19 mouse cellular contexts compared by ENCODE assay signal in the genomic region with DNA sequence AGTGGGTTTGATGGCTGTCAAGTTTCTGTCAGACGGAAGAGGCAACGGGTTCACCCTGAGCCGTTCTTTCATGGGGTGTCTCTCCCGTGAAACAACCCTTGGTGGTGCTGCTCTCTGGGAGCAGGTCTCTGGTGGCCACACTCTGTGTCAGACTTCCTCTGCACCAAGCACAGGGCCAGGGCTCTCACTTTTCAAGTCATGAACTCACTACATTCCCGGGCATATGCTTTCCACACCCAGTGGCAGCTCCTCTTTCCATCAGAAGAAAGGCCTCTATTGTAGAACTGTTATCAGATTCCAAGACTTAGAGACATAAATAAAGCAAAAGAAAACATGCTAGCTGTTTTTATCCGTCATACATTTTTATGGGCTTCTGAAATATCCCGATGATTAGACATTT.
DNase-seq lines count a peak whose midpoint lies in the region; ATAC-seq and TF ChIP-seq lines count a peak whose summit lies in the region.
"Had no signal": no experiment of that assay in that cellular context is flagged by ENCODE, and none has a peak within 500 bp of the region (broad histone marks: within the 10 kb centered on the region; RNA-seq: fewer than 3 reads in every experiment).

No protein-coding gene starts in this region.

- H3K4me3 ChIP-seq in gastrocnemius, adult 2 months: no peak overlapping the region
- no peak overlapping the region for H3K4me3 ChIP-seq in kidney, embryonic 15.5 days (replicated peaks)
- H3K4me3 ChIP-seq in kidney, adult 2 months (ENCODE audit: insufficient read depth, low read depth, low read length): no peak overlapping the region
- H3K4me3 ChIP-seq in limb, embryonic 13.5 days: no peak overlapping the region
- H3K4me3 ChIP-seq in limb, embryonic 10.5 days: no peak overlapping the region
- no peak overlapping the region for H3K4me3 ChIP-seq in limb, embryonic 14.5 days (replicated peaks; ENCODE audit: low read length)
- H3K4me3 ChIP-seq in intestine, postnatal 0 days (ENCODE audit: low read depth, low read length): no peak overlapping the region
- H3K4me3 ChIP-seq: forebrain, embryonic 13.5 days; hindbrain, embryonic 15.5 days had no signal

- no peaks in the 10 kb centered on the region for H3K9me3 ChIP-seq in kidney, embryonic 15.5 days (replicated peaks)
- no peaks in the 10 kb centered on the region for H3K9me3 ChIP-seq in limb, embryonic 13.5 days
- no peaks in the 10 kb centered on the region for H3K9me3 ChIP-seq in limb, embryonic 10.5 days (replicated peaks)
- H3K9me3 ChIP-seq in limb, embryonic 14.5 days (ENCODE audit: control insufficient read depth, low read length): no peaks in the 10 kb centered on the region
- H3K9me3 ChIP-seq in intestine, postnatal 0 days (ENCODE audit: control insufficient read depth): no peaks in the 10 kb centered on the region
- H3K9me3 ChIP-seq: forebrain, embryonic 13.5 days; hindbrain, embryonic 15.5 days had no signal

- WGBS in kidney, embryonic 15.5 days: 42% methylated on average over 7 of the region's 7 CpGs
- WGBS in kidney, adult 2 months: 55% methylated on average over 7 of the region's 7 CpGs
- WGBS in limb, embryonic 13.5 days: 72% methylated on average over 7 of the region's 7 CpGs
- 89% methylated on average over 7 of the region's 7 CpGs for WGBS in limb, embryonic 10.5 days
- 68% methylated on average over 7 of the region's 7 CpGs for WGBS in limb, embryonic 14.5 days
- WGBS in intestine, postnatal 0 days: 71% methylated on average over 7 of the region's 7 CpGs

- intact Hi-C loops in gastrocnemius, adult 2 months (cut with DNase I): no loop called here
- intact Hi-C loops in gastrocnemius, postnatal 36 days (cut with DNase I): no loop called here

- H3K27me3 ChIP-seq in kidney, embryonic 15.5 days: no peaks in the 10 kb centered on the region
- H3K27me3 ChIP-seq in kidney, adult 2 months (replicated peaks; ENCODE audit: control insufficient read depth, insufficient read depth, low read length): no peaks in the 10 kb centered on the region
- H3K27me3 ChIP-seq in limb, embryonic 13.5 days: no peaks in the 10 kb centered on the region
- H3K27me3 ChIP-seq in limb, embryonic 10.5 days (ENCODE audit: low read depth, poor library complexity, severe bottlenecking): no peaks in the 10 kb centered on the region
- no peaks in the 10 kb centered on the region for H3K27me3 ChIP-seq in limb, embryonic 14.5 days (ENCODE audit: control insufficient read depth, insufficient read depth, low read length)
- no peaks in the 10 kb centered on the region for H3K27me3 ChIP-seq in intestine, postnatal 0 days (replicated peaks; ENCODE audit: control insufficient read depth, insufficient read depth, low read length)
- H3K27me3 ChIP-seq: forebrain, embryonic 13.5 days; hindbrain, embryonic 15.5 days had no signal

- no peaks in the 10 kb centered on the region for H3K36me3 ChIP-seq in kidney, embryonic 15.5 days
- no peaks in the 10 kb centered on the region for H3K36me3 ChIP-seq in kidney, adult 2 months (ENCODE audit: control insufficient read depth, insufficient read depth, low read length)
- H3K36me3 ChIP-seq in limb, embryonic 13.5 days: peaks cover 6% of the 10 kb centered on the region; the same call in 1 of the 2 replicates
- H3K36me3 ChIP-seq in limb, embryonic 10.5 days: no peaks in the 10 kb centered on the region
- peaks cover 2% of the 10 kb centered on the region; the same call in 1 of the 2 replicates for H3K36me3 ChIP-seq in limb, embryonic 14.5 days (ENCODE audit: control insufficient read depth, insufficient read depth, low read length)
- H3K36me3 ChIP-seq in intestine, postnatal 0 days (ENCODE audit: control insufficient read depth, insufficient read depth): no peaks in the 10 kb centered on the region
- H3K36me3 ChIP-seq: hindbrain, embryonic 15.5 days had no signal

- H3K4me1 ChIP-seq in kidney, embryonic 15.5 days: peaks cover 10% of the 10 kb centered on the region; the same call in 1 of the 2 replicates
- 0 out of 2 replicates have a peak, but pooled peaks cover 2% of the 10 kb centered on the region for H3K4me1 ChIP-seq in kidney, adult 2 months (ENCODE audit: control insufficient read depth, insufficient read depth, low read length)
- peaks cover 22% of the 10 kb centered on the region for H3K4me1 ChIP-seq in limb, embryonic 13.5 days
- peaks cover 14% of the 10 kb centered on the region for H3K4me1 ChIP-seq in limb, embryonic 10.5 days
- H3K4me1 ChIP-seq in limb, embryonic 14.5 days (ENCODE audit: control insufficient read depth, insufficient read depth, low read length): 0 out of 2 replicates have a peak, but pooled peaks cover 2% of the 10 kb centered on the region
- H3K4me1 ChIP-seq in intestine, postnatal 0 days (replicated peaks; ENCODE audit: control insufficient read depth, insufficient read depth, low read length): peaks cover 4% of the 10 kb centered on the region; the same call in 1 of the 2 replicates
- H3K4me1 ChIP-seq: forebrain, embryonic 13.5 days; hindbrain, embryonic 15.5 days had no signal

- H3K9ac ChIP-seq in kidney, embryonic 15.5 days: no peak overlapping the region
- H3K9ac ChIP-seq in limb, embryonic 13.5 days: no peak overlapping the region
- no peak overlapping the region for H3K9ac ChIP-seq in limb, embryonic 14.5 days (ENCODE audit: low read depth, low read length, severe bottlenecking)
- H3K9ac ChIP-seq in intestine, postnatal 0 days (ENCODE audit: low read depth, low read length): no peak overlapping the region
- H3K9ac ChIP-seq: forebrain, embryonic 13.5 days; forebrain, postnatal 0 days; hindbrain, embryonic 15.5 days had no signal

- no peak overlapping the region for H3K4me2 ChIP-seq in kidney, embryonic 15.5 days
- H3K4me2 ChIP-seq in limb, embryonic 13.5 days (replicated peaks): no peak overlapping the region
- H3K4me2 ChIP-seq in limb, embryonic 14.5 days (replicated peaks; ENCODE audit: low read depth, low read length, severe bottlenecking): no peak overlapping the region
- no peak overlapping the region for H3K4me2 ChIP-seq in intestine, postnatal 0 days (replicated peaks; ENCODE audit: low read depth)
- H3K4me2 ChIP-seq: forebrain, embryonic 13.5 days; heart, embryonic 11.5 days; hindbrain, embryonic 15.5 days had no signal

- TF ChIP-seq CTCF in gastrocnemius, adult 2 months (IDR thresholded peaks at IDR 0.05): no peak
- no peak for TF ChIP-seq CTCF in kidney, adult 2 months (conservative IDR thresholded peaks at IDR 0.05; ENCODE audit: insufficient read depth, insufficient read length, low read depth, low read length)
- TF ChIP-seq CTCF in intestine, postnatal 0 days (IDR thresholded peaks at IDR 0.05; ENCODE audit: low read depth): no peak

- 0 out of 2 replicates have a peak, but pooled peaks have one; percentile 69 for ATAC-seq in kidney, embryonic 15.5 days (replicated peaks; ENCODE audit: low FRiP score)
- no peak for ATAC-seq in limb, embryonic 13.5 days (ENCODE audit: low FRiP score, low read depth)
- ATAC-seq in limb, embryonic 14.5 days (ENCODE audit: low FRiP score, low read depth): peak; percentile 37; the same call in 1 of the 2 replicates
- no peak for ATAC-seq in intestine, postnatal 0 days
- ATAC-seq: forebrain, embryonic 13.5 days; forebrain, postnatal 0 days had no signal

- no peak for DNase-seq in gastrocnemius, adult 2 months
- DNase-seq in gastrocnemius, postnatal 36 days: no peak
- DNase-seq in kidney, adult 2 months: no peak
- DNase-seq in limb, embryonic 10.5 days (ENCODE audit: low spot score): no peak
- no peak for DNase-seq in limb, embryonic 14.5 days (ENCODE audit: low spot score)
- DNase-seq: adrenal gland, postnatal 10 days; cerebellum, adult 11-12 months; cerebellum, adult 9-10 months; cerebellum, postnatal 25 days; forebrain, postnatal 0 days; gastrocnemius, postnatal 25 days; heart, adult 18-20 months; heart, postnatal 36 days had no signal

- no peak for TF ChIP-seq POLR2A in kidney, adult 2 months (IDR thresholded peaks at IDR 0.05; ENCODE audit: low read depth, low read length)
- no peak for TF ChIP-seq POLR2A in limb, embryonic 14.5 days (IDR thresholded peaks at IDR 0.05; ENCODE audit: borderline replicate concordance, extremely low read depth, insufficient read depth, insufficient read length)

- H3K27ac ChIP-seq in gastrocnemius, adult 2 months: peak overlapping the region; percentile 46; the same call in 1 of the 2 replicates
- peak overlapping the region; percentile 79 for H3K27ac ChIP-seq in kidney, embryonic 15.5 days
- no peak overlapping the region for H3K27ac ChIP-seq in kidney, adult 2 months (ENCODE audit: insufficient read depth, low read depth, low read length)
- 0 out of 2 replicates have a peak overlapping the region, but pooled peaks have one; percentile 22 for H3K27ac ChIP-seq in limb, embryonic 13.5 days
- no peak overlapping the region for H3K27ac ChIP-seq in limb, embryonic 10.5 days
- no peak overlapping the region for H3K27ac ChIP-seq in limb, embryonic 14.5 days (replicated peaks; ENCODE audit: low read depth, low read length)
- no peak overlapping the region for H3K27ac ChIP-seq in intestine, postnatal 0 days (ENCODE audit: low read depth, low read length)
- H3K27ac ChIP-seq: forebrain, embryonic 13.5 days; hindbrain, embryonic 15.5 days had no signal

Comparison
In these comparisons a context has a peak if more than half of its experiments do, and no peak if none do; other contexts are left out.
1. H3K27ac ChIP-seq: peak in gastrocnemius, adult 2 months (single experiment), kidney, embryonic 15.5 days (single experiment) and limb, embryonic 13.5 days (single experiment); none in kidney, adult 2 months (single experiment), limb, embryonic 10.5 days (single experiment), limb, embryonic 14.5 days (single experiment) and intestine, postnatal 0 days (single experiment).
2. ATAC-seq: peak in kidney, embryonic 15.5 days (single experiment) and limb, embryonic 14.5 days (single experiment); none in limb, embryonic 13.5 days (single experiment) and intestine, postnatal 0 days (single experiment).